Mouse (Mus musculus) cerebellum, adult 18-20 months (tissue): ENCODE data around the gene Fbxo48.

Experiments
- DNase-seq, 2 experiments: peaks; one replicate each; pipeline ENCODE4 v3.0.0; 2021

The Fbxo48 gene

DNA sequence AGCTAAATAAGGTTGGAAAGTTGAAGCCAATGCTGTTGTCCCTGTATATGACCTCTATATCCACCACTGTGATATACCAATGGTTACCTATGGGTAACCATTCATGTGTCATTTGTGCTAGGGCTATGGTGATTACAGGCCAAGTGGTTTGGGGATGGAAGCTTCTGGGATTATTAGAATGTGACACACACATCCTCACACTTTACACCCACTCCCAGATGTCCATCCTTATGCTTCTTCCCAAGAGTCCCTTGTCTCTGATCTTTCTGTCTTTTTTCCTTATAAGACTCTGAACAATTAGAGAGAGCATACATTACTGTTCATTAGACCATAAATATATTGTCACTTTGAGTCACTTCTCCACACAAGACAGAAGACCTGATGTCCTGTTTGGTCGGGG, 21.9 kb downstream of the Fbxo48 start:
- no peak for DNase-seq

DNA sequence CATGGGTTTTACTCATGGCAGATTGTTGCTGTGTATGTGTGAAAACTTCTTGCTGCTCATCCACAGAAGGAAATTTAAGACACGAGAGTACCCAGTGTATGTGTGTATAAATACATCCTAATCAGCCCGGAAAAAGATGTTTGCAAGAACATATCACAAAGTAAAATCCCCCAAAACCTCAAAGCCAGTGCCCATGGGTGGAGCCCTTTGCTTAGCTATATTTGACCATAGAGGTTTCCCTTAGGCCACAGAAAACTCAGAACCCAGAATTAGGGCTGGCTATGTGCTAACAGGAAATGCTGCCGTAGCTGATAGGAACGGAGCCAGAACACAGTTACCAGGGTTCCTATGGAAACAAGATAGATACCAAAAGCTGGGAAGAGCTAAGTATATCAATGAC, 25.8 kb downstream of the Fbxo48 start:
- DNase-seq: no peak

- no peak for DNase-seq
Measured at GRCm38 (mm10) chr11:16977611-16978010, 26.4 kb downstream of the Fbxo48 start.

- DNase-seq: no peak
Measured at GRCm38 (mm10) chr11:16978161-16978707, 27.1 kb downstream of the Fbxo48 start.

- DNase-seq: no peak
Measured at GRCm38 (mm10) chr11:16986550-16987187, 35.5 kb downstream of the Fbxo48 start.

- no peak for DNase-seq
Measured at GRCm38 (mm10) chr11:16987745-16988328, 36.7 kb downstream of the Fbxo48 start.

GRCm38 (mm10) chr11:16989885-16990284, 38.7 kb downstream of the Fbxo48 start:
- no peak for DNase-seq

DNA sequence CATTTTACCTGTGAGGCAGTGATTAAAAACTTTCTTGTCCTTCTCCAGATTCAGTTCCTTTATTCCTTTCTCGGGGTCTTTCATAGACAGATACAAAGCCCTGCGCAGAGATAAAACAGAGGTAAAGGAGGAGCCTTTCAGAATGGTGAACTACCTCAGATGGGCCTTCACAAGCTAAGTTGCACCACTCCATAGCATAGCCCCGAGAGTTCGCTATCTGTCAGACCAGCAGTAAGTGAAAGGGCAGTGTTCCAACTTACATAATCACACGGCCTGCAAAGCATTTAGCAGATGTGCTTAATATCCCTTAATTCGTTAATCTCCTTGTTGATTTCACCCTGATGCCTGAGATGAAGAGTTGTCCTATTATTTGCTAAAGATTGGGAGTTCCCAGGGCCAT, 41.7 kb downstream of the Fbxo48 start:
- no peak for DNase-seq

GRCm38 (mm10) chr11:16996818-16997217, 45.6 kb downstream of the Fbxo48 start:
- no peak for DNase-seq

GRCm38 (mm10) chr11:16997465-16997864, 46.3 kb downstream of the Fbxo48 start:
- no peak for DNase-seq

GRCm38 (mm10) chr11:16999387-16999786, 48.2 kb downstream of the Fbxo48 start:
- no peak for DNase-seq

DNA sequence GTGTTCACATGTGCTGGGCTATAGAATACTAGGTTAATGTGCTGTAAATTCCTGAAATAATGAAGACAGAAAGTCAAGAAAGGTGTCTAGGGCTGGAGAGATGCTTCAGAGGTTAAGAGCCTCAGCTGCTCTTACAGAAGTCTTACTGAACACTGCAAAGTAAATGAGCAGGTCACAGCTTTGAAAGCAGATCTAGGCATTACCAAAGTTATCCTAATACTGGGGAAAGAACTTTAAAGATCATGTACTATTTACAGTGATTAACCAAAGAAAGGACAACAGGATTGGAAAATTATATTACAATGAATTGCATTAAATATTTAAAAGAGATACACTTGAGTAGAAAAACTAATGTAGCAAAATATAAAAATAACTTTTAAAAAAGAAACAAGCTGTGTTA, 48.8 kb downstream of the Fbxo48 start:
- DNase-seq: no peak

DNA sequence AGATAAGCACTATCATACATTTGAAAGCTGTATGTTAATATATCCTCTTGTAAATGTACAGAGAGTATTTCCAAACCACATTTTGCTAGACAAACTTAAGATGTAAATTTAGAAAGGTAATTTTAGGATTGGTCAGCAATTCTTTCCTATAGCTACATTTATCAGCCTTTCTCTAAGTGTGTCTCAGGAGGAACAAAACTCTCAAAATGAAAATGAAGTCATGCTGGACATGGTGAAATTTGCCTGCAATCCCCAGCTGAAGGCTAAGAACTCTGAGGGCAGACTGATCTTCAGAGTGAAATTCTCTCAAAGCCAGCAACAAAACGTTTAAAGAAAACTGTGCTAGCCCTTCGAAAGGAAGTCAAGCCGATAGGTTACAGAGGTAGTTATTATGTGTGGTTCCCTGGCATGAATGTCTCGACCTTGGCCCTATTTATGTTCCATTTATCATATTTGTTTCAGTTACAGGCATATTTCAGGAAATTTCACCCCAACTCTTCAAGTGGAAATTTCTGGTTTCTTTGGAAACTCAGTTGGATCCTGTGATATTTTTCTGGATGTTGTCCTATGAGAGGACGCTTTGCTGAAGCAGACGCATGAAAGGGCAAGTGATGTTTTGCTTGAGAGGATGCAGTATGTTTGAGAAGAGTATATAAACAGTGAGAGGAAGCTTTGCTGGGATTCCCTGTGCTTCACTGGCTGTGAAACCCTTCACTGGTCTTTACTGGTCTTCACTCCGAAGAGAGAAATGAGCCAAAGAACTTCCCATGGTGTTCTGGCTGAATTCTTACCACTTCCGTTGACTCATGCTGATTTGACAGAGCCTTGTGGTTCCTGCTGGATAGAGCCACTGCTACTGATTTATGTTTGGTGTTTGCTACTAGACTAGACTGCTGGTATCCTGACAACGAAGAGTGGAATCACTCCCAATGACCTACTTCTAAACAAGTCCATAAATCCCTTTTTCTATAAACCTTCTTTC, 49.5 kb downstream of the Fbxo48 start:
- DNase-seq: no peak

DNA sequence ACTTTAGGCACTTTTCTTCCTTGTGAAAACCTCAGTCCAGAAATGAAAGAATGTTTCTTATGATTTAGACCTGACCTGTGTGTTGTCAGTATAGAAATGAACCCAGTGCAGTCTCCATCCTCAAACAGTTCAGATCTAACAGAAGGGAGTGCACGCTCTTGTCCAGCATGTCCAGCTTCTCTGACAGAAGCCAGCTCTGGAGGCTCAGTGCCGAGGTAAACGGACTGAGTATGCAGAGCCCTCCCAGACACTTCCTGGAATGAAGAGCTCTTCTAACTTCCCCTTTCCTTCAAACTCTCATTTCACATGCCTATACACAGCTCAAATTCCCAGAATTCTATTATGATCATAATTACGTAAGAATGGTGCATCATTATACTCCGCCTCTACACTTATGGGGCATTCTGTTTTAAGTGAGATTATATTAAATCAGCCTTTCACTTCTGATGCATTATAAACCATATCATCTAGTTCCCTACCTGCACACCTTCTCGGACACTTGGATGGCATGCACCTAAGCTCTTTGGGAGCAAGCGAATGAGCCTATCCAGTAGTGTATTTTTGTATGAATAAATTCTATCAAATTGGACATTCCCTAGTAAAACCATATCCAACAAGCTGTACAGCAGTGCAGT, 51.7 kb downstream of the Fbxo48 start:
- DNase-seq: no peak

DNA sequence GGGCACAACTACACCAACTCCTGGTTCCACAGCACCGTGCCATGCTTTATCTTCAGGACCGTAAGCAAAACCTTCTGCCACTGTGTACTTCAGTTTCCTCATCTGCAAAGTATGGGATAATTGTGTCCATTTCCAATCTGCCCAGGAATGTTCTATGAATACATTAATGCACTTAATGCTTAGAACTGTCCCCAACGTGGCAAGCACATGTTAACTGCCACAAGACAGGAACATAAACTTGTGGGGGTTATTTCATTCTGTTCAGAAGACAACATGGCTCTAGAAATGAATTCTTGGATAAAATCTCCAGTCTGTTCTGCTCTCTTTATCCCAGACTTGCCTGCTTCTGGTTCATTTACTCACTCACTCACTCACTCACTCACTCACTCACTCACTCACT, 52.6 kb downstream of the Fbxo48 start:
- DNase-seq: no peak
